Mouse (Mus musculus): ENCODE measurements around the gene 1700092M07Rik. TPM values are rescaled to one million over a fixed set of nuclear protein-coding genes. Genes with fewer than 3 reads are reported as not detected.

Gene 1700092M07Rik
- total and polyA plus RNA-seq, 3 experiments = 0.79 to 0.84 TPM; not detected in 1

Small RNA genes within 50 kb of the gene (microRNA-seq; reads per million reads assigned to microRNA genes)
- 0 reads per million in 2 experiments for gene Mir6992

Other genes starting within 250 kb of the 1700092M07Rik start
Only the 30 nearest of the 33 such genes appear.
- gene Slc22a8, start 149.5 kb upstream of the 1700092M07Rik start, total RNA-seq (2021) = under 1 TPM; 0.17 to 0.31 TPM
- gene Slc22a8, start 149.5 kb upstream of the 1700092M07Rik start, polyA plus RNA-seq (2012; rRNA removed) = 0.27 and 0.34 TPM in 2 replicates
- not detected for gene Slc22a6, start 122.7 kb upstream of the 1700092M07Rik start, total RNA-seq (2021)
- gene Slc22a6, start 122.7 kb upstream of the 1700092M07Rik start, polyA plus RNA-seq (2012; rRNA removed) = 0.06 TPM in 1 of 2 replicates, not detected in the other
- 1 to 10 TPM in 1 of 2 experiments, under 1 TPM in 1; 0.86 to 1.9 TPM for gene Chrm1, start 76.9 kb upstream of the 1700092M07Rik start, total RNA-seq (2021)
- 1.1 and 1.5 TPM in 2 replicates for gene Chrm1, start 76.9 kb upstream of the 1700092M07Rik start, polyA plus RNA-seq (2012; rRNA removed)
- 100 to 1,000 TPM; 202 to 548 TPM for gene Slc3a2, start 17.3 kb upstream of the 1700092M07Rik start, total RNA-seq (2021)
- gene Slc3a2, start 17.3 kb upstream of the 1700092M07Rik start, polyA plus RNA-seq (2012; rRNA removed) = 162 and 192 TPM in 2 replicates
- gene Wdr74, start 4.9 kb upstream of the 1700092M07Rik start, total RNA-seq (2021) = 10 to 100 TPM; 54.3 to 77.1 TPM
- 23.4 and 24.0 TPM in 2 replicates for gene Wdr74, start 4.9 kb upstream of the 1700092M07Rik start, polyA plus RNA-seq (2012; rRNA removed)
- 10 to 100 TPM; 80.4 to 95.4 TPM for gene Stx5a, start 695 bp downstream of the 1700092M07Rik start, total RNA-seq (2021)
- 67.1 and 73.5 TPM in 2 replicates for gene Stx5a, start 695 bp downstream of the 1700092M07Rik start, polyA plus RNA-seq (2012; rRNA removed)
- 100 to 1,000 TPM; 102 to 165 TPM for gene Nxf1, start 16.4 kb downstream of the 1700092M07Rik start, total RNA-seq (2021)
- gene Nxf1, start 16.4 kb downstream of the 1700092M07Rik start, polyA plus RNA-seq (2012; rRNA removed) = 43.4 and 48.0 TPM in 2 replicates
- gene Tmem223, start 30.3 kb downstream of the 1700092M07Rik start, total RNA-seq (2021) = 100 to 1,000 TPM; 114 to 134 TPM
- 352 and 381 TPM in 2 replicates for gene Tmem223, start 30.3 kb downstream of the 1700092M07Rik start, polyA plus RNA-seq (2012; rRNA removed)
- gene Tmem179b, start 33.7 kb downstream of the 1700092M07Rik start, total RNA-seq (2021) = 10 to 100 TPM; 60.9 to 62.7 TPM
- 163 and 218 TPM in 2 replicates for gene Tmem179b, start 33.7 kb downstream of the 1700092M07Rik start, polyA plus RNA-seq (2012; rRNA removed)
- gene Taf6l, start 45.7 kb downstream of the 1700092M07Rik start, total RNA-seq (2021) = 10 to 100 TPM; 11.9 to 17.2 TPM
- gene Taf6l, start 45.7 kb downstream of the 1700092M07Rik start, polyA plus RNA-seq (2012; rRNA removed) = 22.4 and 25.1 TPM in 2 replicates
- 100 to 1,000 TPM in 1 of 2 experiments, 10 to 100 TPM in 1; 71.9 to 103 TPM for gene Polr2g, start 57.9 kb downstream of the 1700092M07Rik start, total RNA-seq (2021)
- gene Polr2g, start 57.9 kb downstream of the 1700092M07Rik start, polyA plus RNA-seq (2012; rRNA removed) = 24.0 and 25.9 TPM in 2 replicates
- 1 to 10 TPM; 2.1 to 3.4 TPM for gene Zbtb3, start 61.8 kb downstream of the 1700092M07Rik start, total RNA-seq (2021)
- gene Zbtb3, start 61.8 kb downstream of the 1700092M07Rik start, polyA plus RNA-seq (2012; rRNA removed) = 1.9 and 2.4 TPM in 2 replicates
- 10 to 100 TPM; 28.8 to 39.3 TPM for gene Ttc9c, start 78.6 kb downstream of the 1700092M07Rik start, total RNA-seq (2021)
- 5.4 and 7.0 TPM in 2 replicates for gene Ttc9c, start 78.6 kb downstream of the 1700092M07Rik start, polyA plus RNA-seq (2012; rRNA removed)
- 10 to 100 TPM; 56.3 to 57.4 TPM for gene Hnrnpul2, start 79.3 kb downstream of the 1700092M07Rik start, total RNA-seq (2021)
- gene Hnrnpul2, start 79.3 kb downstream of the 1700092M07Rik start, polyA plus RNA-seq (2012; rRNA removed) = 8.4 and 10.0 TPM in 2 replicates
- gene AC129217.1, start 89.1 kb downstream of the 1700092M07Rik start, total RNA-seq (2021) = 10 to 100 TPM in 1 of 2 experiments, not detected in 1; 11.6 TPM
- gene AC129217.1, start 89.1 kb downstream of the 1700092M07Rik start, polyA plus RNA-seq (2012; rRNA removed) = not detected in 2 replicates
- gene Bscl2, start 96.7 kb downstream of the 1700092M07Rik start, total RNA-seq (2021) = 100 to 1,000 TPM; 178 to 191 TPM
- 373 and 386 TPM in 2 replicates for gene Bscl2, start 96.7 kb downstream of the 1700092M07Rik start, polyA plus RNA-seq (2012; rRNA removed)
- gene Gng3, start 98.5 kb downstream of the 1700092M07Rik start, total RNA-seq (2021) = 1 to 10 TPM; 5.7 to 7.0 TPM
- 6.8 and 7.3 TPM in 2 replicates for gene Gng3, start 98.5 kb downstream of the 1700092M07Rik start, polyA plus RNA-seq (2012; rRNA removed)
- 1 to 10 TPM; 2.2 to 6.2 TPM for gene Lrrn4cl, start 110.0 kb downstream of the 1700092M07Rik start, total RNA-seq (2021)
- 1.2 and 1.3 TPM in 2 replicates for gene Lrrn4cl, start 110.0 kb downstream of the 1700092M07Rik start, polyA plus RNA-seq (2012; rRNA removed)
- gene Ubxn1, start 130.8 kb downstream of the 1700092M07Rik start, total RNA-seq (2021) = 100 to 1,000 TPM; 197 to 224 TPM
- 140 and 142 TPM in 2 replicates for gene Ubxn1, start 130.8 kb downstream of the 1700092M07Rik start, polyA plus RNA-seq (2012; rRNA removed)
- gene Uqcc3, start 140.2 kb downstream of the 1700092M07Rik start, total RNA-seq (2021) = 10 to 100 TPM; 48.7 to 76.9 TPM
- 16.0 and 18.1 TPM in 2 replicates for gene Uqcc3, start 140.2 kb downstream of the 1700092M07Rik start, polyA plus RNA-seq (2012; rRNA removed)
- gene Lbhd1, start 143.0 kb downstream of the 1700092M07Rik start, total RNA-seq (2021) = 10 to 100 TPM in 1 of 2 experiments, 1 to 10 TPM in 1; 5.8 to 13.3 TPM
- gene Lbhd1, start 143.0 kb downstream of the 1700092M07Rik start, polyA plus RNA-seq (2012; rRNA removed) = 0.28 and 1.1 TPM in 2 replicates
- not detected for gene Gm49403, start 143.2 kb downstream of the 1700092M07Rik start, total RNA-seq (2021)
- not detected in 2 replicates for gene Gm49403, start 143.2 kb downstream of the 1700092M07Rik start, polyA plus RNA-seq (2012; rRNA removed)
- gene 1810009A15Rik, start 148.1 kb downstream of the 1700092M07Rik start, total RNA-seq (2021) = 10 to 100 TPM; 46.8 to 53.6 TPM
- gene 1810009A15Rik, start 148.1 kb downstream of the 1700092M07Rik start, polyA plus RNA-seq (2012; rRNA removed) = 4.3 and 5.6 TPM in 2 replicates
- gene Gm49416, start 148.2 kb downstream of the 1700092M07Rik start, total RNA-seq (2021) = 1 to 10 TPM; 3.2 to 4.5 TPM
- not detected in 2 replicates for gene Gm49416, start 148.2 kb downstream of the 1700092M07Rik start, polyA plus RNA-seq (2012; rRNA removed)
- 10 to 100 TPM; 21.5 to 23.7 TPM for gene Ints5, start 152.3 kb downstream of the 1700092M07Rik start, total RNA-seq (2021)
- gene Ints5, start 152.3 kb downstream of the 1700092M07Rik start, polyA plus RNA-seq (2012; rRNA removed) = 23.5 and 29.6 TPM in 2 replicates
- 100 to 1,000 TPM; 172 to 199 TPM for gene Ganab, start 157.4 kb downstream of the 1700092M07Rik start, total RNA-seq (2021)
- gene Ganab, start 157.4 kb downstream of the 1700092M07Rik start, polyA plus RNA-seq (2012; rRNA removed) = 77.2 and 98.7 TPM in 2 replicates
- gene B3gat3, start 179.7 kb downstream of the 1700092M07Rik start, total RNA-seq (2021) = 10 to 100 TPM; 57.0 to 70.5 TPM
- 147 and 159 TPM in 2 replicates for gene B3gat3, start 179.7 kb downstream of the 1700092M07Rik start, polyA plus RNA-seq (2012; rRNA removed)
- 10 to 100 TPM; 37.0 to 46.9 TPM for gene Rom1, start 188.6 kb downstream of the 1700092M07Rik start, total RNA-seq (2021)
- 105 and 116 TPM in 2 replicates for gene Rom1, start 188.6 kb downstream of the 1700092M07Rik start, polyA plus RNA-seq (2012; rRNA removed)
- 10 to 100 TPM; 39.7 to 51.0 TPM for gene Eml3, start 188.8 kb downstream of the 1700092M07Rik start, total RNA-seq (2021)
- gene Eml3, start 188.8 kb downstream of the 1700092M07Rik start, polyA plus RNA-seq (2012; rRNA removed) = 70.6 and 80.7 TPM in 2 replicates
- 10 to 100 TPM; 81.8 to 86.1 TPM for gene Mta2, start 201.2 kb downstream of the 1700092M07Rik start, total RNA-seq (2021)
- 15.9 and 20.6 TPM in 2 replicates for gene Mta2, start 201.2 kb downstream of the 1700092M07Rik start, polyA plus RNA-seq (2012; rRNA removed)